Mouse (Mus musculus) limb, embryonic 15.5 days (tissue): Measurements from ENCODE around the gene Prrt3. TPM values are rescaled to one million over a fixed set of nuclear protein-coding genes. Genes with fewer than 3 reads are reported as not detected.

Experiments used
- ATAC-seq: fragments of 200-750 bp; cut with Nextera tagmentation; 2 replicates; pipeline ENCODE4 v1.8.0; 2017; ENCODE audit warnings: low read depth, moderate TSS enrichment; ENCODE audit not compliant: insufficient number of reproducible peaks, low FRiP score, low TSS enrichment
- H3K27ac ChIP-seq: fragments of 300-500 bp; sonication (generic); 2 replicates; pipeline ENCODE4 v1.5.1; 2015; ENCODE audit warnings: moderate library complexity, mild to moderate bottlenecking, inconsistent platforms
- H3K27me3 ChIP-seq: fragments of 300-500 bp; sonication (generic); 2 replicates; pipeline ENCODE4 v1.6.1; 2015; ENCODE audit warnings: inconsistent platforms
- H3K36me3 ChIP-seq: fragments of 300-500 bp; sonication (generic); 2 replicates; pipeline ENCODE4 v1.6.1; 2015; ENCODE audit warnings: inconsistent platforms
- H3K4me1 ChIP-seq: fragments of 300-500 bp; sonication (generic); 2 replicates; pipeline ENCODE4 v1.6.1; 2015; ENCODE audit warnings: inconsistent platforms
- H3K4me2 ChIP-seq: fragments of 300-500 bp; sonication (generic); 2 replicates; pipeline ENCODE4 v1.6.1; 2015; ENCODE audit warnings: mild to moderate bottlenecking, inconsistent platforms
- H3K4me3 ChIP-seq: fragments of 300-500 bp; sonication (generic); 2 replicates; pipeline ENCODE4 v1.5.1; 2015; ENCODE audit warnings: mild to moderate bottlenecking, inconsistent platforms
- H3K9ac ChIP-seq: fragments of 300-500 bp; sonication (generic); 2 replicates; pipeline ENCODE4 v1.6.1; 2015; ENCODE audit warnings: inconsistent platforms
- H3K9me3 ChIP-seq: fragments of 300-500 bp; sonication (generic); 2 replicates; pipeline ENCODE4 v1.6.1; 2016; ENCODE audit warnings: inconsistent platforms
- WGBS: fragments of 180-500 bp; shearing (Covaris S2); methylation state at CpG from one replicate; pipeline ENCODE4 v1.1.7; 2015; 5-methylcytosine and 5-hydroxymethylcytosine counted together
- polyA plus RNA-seq: library from polyadenylated mRNA; unstranded; fragments of >200 nt; fragmentation: Nextera tagmentation; extraction: Ambion mirVana; gene quantifications from 2 replicates; pipeline ENCODE4 v1.2.1, GENCODE M21; 2015

The Prrt3 gene
- polyA plus RNA-seq: 0.44 and 0.61 TPM in 2 replicates

DNA sequence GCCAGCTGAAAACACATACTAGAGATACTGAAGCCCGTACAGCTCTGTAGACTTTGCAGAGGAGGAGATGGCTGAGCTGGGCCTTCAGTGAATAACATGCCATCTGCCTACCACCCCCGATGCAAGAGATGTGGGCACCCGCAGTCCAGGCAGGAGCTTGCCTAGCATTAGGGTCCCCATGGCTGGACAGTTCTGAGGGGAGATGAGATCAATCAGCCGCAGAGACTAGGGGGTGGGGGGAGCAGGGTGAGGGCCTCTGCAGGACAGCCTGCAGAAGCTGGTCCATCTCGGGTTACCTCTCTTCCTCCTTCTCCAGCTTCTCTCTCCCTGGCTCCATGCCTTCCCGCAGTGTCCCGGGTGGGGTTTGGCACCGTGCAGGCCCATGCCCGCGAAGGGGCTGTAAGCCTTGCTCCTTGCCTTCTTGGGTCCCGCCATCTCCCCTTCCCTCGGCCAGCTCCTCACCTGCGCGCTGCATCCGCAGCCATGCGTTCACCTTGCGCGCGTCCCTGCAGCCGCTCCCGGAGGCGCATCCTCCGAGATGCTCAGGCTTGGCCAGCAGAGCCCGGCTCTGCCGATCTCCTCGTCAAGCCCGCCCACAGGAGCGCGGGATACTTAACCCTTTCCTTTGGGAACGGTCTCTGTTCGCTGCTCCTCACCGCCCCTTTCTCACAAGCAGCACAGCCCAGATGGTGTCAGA, at the start of gene Prrt3:
Gene Prrt3 (minus strand): TSS at position 544 of the 697 bp plus-strand sequence.
- Histone ChIP-seq H3K9me3 (no peaks in the 10 kb centered on the region), H3K27me3 (peaks cover 40% of the 10 kb centered on the region), H3K4me1 (peaks cover 7% of the 10 kb centered on the region), H3K27ac (no peak within 1 kb of the TSS), H3K4me2 (peak within 1 kb of the TSS; percentile 58), H3K9ac (peak within 1 kb of the TSS; percentile 11; the same call in 1 of the 2 replicates), H3K36me3 (no peaks in the 10 kb centered on the region), H3K4me3 (peak within 1 kb of the TSS; percentile 37)
- ATAC-seq: no peak
- WGBS: 3% methylated on average over 31 of the region's 32 CpGs

DNA sequence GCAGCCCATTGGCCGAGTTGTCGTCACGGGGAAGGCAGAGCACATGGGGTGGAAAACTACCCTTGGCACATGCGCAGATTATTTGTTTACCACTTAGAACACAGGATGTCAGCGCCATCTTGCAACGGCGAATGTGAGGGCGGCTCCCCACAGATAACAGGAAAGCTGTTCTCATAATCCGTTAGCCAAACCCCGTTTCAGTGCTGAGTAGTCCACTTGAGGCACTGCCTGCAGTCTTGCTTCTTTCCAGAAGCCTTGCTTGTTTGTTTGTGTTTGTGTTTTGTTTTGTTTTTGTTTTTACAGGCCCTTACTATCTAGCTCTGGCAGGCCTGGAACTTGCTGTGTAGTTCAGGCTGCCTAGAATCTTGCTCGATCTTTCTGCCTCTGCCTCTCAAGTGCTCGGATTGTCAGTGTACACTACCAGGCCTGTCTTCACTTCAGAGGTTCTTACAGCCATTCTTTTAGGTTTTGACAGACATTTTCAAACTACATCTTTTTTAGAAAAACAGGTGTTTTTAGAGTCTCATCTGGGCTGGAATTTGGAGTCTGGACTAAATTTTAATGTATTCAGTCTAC, 42.3 kb upstream of the Prrt3 start:
- WGBS: 95% methylated on average over 11 of the region's 12 CpGs
- no peaks in the 10 kb centered on the region for H3K9me3 ChIP-seq
- H3K27ac ChIP-seq: no peak overlapping the region
- no peak overlapping the region for H3K4me3 ChIP-seq
- H3K36me3 ChIP-seq: 0 out of 2 replicates have a peak, but pooled peaks cover 4% of the 10 kb centered on the region
- H3K27me3 ChIP-seq: no peaks in the 10 kb centered on the region
- H3K9ac ChIP-seq: no peak overlapping the region
- ATAC-seq: no peak
- H3K4me2 ChIP-seq: no peak overlapping the region
- H3K4me1 ChIP-seq: no peaks in the 10 kb centered on the region

DNA sequence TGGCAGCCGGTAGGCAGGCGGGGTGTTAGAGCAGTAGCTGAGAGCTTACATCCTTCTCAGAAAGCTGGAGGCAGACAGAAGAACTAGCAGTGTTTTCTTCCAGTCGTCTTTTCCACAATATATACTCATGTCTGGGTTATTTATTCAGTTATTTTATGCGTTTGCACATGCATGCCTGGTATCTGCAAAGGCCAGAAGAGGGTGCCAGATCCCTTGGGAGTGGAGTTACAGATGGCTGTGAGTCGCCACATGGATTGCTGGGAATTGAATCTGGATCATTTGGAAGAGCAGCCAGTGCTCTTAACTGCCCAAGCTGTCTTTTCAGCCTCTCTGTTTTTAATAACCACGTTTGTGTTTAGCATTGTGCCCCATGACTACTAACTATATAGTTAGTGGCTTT, 39.9 kb upstream of the Prrt3 start:
- no peak for ATAC-seq
- peaks cover 3% of the 10 kb centered on the region; the same call in 1 of the 2 replicates for H3K36me3 ChIP-seq
- H3K4me3 ChIP-seq: no peak overlapping the region
- no peaks in the 10 kb centered on the region for H3K4me1 ChIP-seq
- H3K27ac ChIP-seq: no peak overlapping the region
- no peak overlapping the region for H3K4me2 ChIP-seq
- H3K9ac ChIP-seq: no peak overlapping the region
- WGBS: 83% methylated on average over 6 of the region's 6 CpGs
- no peaks in the 10 kb centered on the region for H3K9me3 ChIP-seq
- no peaks in the 10 kb centered on the region for H3K27me3 ChIP-seq

DNA sequence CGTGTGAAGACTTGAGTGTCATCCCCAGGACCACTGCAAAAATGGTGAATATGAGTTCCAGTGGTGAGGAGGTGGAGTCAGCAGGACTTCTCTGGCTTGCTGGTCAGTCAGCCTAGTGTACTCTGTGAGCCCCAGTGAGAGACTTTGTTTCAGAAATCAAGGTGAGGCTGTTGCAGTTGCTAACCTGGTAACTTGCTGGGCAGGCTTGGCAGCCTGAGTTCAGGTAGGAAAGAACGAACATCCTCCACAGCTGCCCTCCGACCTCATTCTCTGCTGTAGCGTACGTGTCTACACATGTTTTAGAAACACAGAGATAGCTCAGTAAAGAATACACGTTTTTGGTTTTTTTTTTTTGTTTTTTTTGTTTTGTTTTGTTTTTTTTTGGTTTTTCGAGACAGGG, 33.2 kb upstream of the Prrt3 start:
- Histone ChIP-seq H3K4me3 (no peak overlapping the region), H3K36me3 (peaks cover 3% of the 10 kb centered on the region; the same call in 1 of the 2 replicates), H3K9ac (no peak overlapping the region), H3K27me3 (no peaks in the 10 kb centered on the region), H3K9me3 (no peaks in the 10 kb centered on the region), H3K27ac (no peak overlapping the region), H3K4me1 (peaks cover 10% of the 10 kb centered on the region), H3K4me2 (no peak overlapping the region)
- WGBS: 79% methylated on average over 7 of the region's 7 CpGs
- no peak for ATAC-seq

DNA sequence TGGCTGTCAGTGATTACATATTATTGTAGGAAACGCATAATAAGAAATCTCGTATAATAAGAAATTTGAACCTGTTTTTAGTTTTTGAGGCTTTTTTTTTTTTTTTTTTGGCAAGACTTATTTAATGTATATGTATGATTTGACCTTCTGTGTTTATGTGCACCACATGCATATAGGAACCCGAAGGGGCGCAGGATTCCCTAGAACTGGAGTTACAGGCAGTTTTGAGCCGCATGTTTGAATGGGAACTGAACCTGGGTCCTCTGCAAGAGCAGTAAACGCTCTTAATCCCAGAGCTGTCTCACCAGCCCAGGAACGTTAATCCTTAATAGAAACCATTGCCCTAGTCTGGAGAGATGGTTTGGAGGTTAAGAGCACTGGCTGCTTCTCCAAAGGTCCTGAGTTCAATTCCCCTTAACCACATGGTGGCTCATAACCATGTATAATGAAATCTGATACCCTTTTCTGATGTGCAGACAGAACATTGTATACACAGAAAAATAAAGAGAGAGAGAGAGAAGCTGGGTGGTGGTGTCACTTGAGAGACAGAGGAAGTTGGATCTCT, 30.2 kb upstream of the Prrt3 start:
- H3K9ac ChIP-seq: peak overlapping the region; percentile 75
- peak overlapping the region; percentile 48 for H3K4me2 ChIP-seq
- peak overlapping the region; percentile 80 for H3K27ac ChIP-seq
- H3K36me3 ChIP-seq: no peaks in the 10 kb centered on the region
- 7% methylated on average over 7 of the region's 7 CpGs for WGBS
- H3K4me1 ChIP-seq: peaks cover 11% of the 10 kb centered on the region
- no peaks in the 10 kb centered on the region for H3K9me3 ChIP-seq
- H3K27me3 ChIP-seq: no peaks in the 10 kb centered on the region
- H3K4me3 ChIP-seq: peak overlapping the region; percentile 92
- ATAC-seq: no peak

DNA sequence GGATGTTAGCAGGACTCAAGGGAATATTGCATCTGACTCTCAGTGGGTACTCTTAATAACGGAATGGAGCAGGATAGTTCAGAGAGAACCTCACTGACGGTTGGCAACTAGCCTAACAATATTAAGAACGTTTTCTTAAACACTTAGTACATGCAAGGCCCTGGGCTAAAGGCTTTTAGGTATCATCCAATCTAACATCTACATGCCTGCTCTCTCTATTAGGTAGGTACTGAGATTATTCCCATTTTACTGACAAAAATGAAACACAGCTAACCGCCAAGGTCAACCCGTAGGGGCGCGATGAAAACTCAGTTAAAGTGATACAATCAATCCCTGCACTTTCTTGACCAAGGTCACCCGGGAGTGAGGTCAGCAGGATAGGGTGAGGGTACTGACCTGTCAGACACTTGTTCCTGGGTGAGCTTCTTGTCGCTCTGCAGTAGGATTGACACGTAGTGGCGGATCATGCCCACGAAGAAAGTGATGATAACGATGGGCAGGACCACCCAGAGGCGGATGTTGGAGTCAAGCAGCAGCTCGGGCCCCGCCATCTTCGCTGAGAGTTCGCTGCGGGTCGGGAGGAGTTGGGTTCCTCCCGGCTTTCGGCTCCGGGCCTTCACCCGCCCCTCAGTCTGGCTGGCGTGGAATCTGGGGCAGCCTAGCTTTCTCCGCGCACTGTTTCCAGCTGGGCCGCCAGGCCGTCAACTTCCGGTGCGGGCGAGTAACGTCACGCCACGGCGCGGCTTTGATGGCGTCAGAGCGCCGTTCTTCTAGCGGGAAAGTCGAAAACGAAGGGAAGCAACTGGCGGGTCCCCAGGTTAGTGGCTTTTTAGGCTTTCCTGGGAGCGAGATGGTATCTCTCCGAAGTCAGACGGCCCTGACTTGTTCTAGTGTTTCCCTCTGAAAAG, 29.5 kb upstream of the Prrt3 start, which contains the start of the genes Emc3 and Fancd2:
Gene Emc3 (minus strand): TSS at position 721 of the 908 bp plus-strand sequence.
Gene Fancd2 (plus strand): TSS at position 751 of the 908 bp plus-strand sequence.
- peak within 1 kb of the TSS; percentile 75 for H3K9ac ChIP-seq
- H3K9me3 ChIP-seq: no peaks in the 10 kb centered on the region
- ATAC-seq: peak; percentile 78
- WGBS: under 1% methylated on average over 47 of the region's 47 CpGs
- H3K4me1 ChIP-seq: peaks cover 11% of the 10 kb centered on the region
- peaks cover 4% of the 10 kb centered on the region; the same call in 1 of the 2 replicates for H3K36me3 ChIP-seq
- H3K27me3 ChIP-seq: no peaks in the 10 kb centered on the region
- H3K27ac ChIP-seq: peak within 1 kb of the TSS; percentile 80
- peak within 1 kb of the TSS; percentile 48 for H3K4me2 ChIP-seq
- peak within 1 kb of the TSS; percentile 92 for H3K4me3 ChIP-seq

DNA sequence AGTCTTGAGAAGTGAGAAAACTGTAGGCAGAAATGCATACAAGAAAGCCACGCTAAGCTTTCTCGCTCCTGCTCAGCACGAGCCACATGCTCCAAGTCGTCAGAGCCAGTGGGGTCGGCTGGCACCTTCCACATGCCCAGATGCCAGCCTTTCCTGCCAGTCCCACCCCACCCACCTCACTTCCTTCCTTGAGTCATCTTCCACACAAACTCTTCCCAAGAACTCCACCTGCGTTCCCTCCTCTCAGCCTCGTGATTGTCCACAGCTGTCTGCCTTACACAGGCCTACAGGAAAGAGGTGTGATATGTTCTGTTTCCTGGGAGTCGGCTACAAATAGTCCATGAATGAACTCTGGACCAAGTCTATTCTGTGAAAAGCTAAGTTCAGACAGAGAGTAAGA, 21.7 kb upstream of the Prrt3 start:
- no peaks in the 10 kb centered on the region for H3K4me1 ChIP-seq
- peaks cover 55% of the 10 kb centered on the region for H3K36me3 ChIP-seq
- no peak overlapping the region for H3K4me3 ChIP-seq
- no peak for ATAC-seq
- H3K4me2 ChIP-seq: no peak overlapping the region
- H3K9ac ChIP-seq: no peak overlapping the region
- WGBS: 84% methylated on average over 8 of the region's 8 CpGs
- H3K27ac ChIP-seq: no peak overlapping the region
- H3K9me3 ChIP-seq: no peaks in the 10 kb centered on the region
- no peaks in the 10 kb centered on the region for H3K27me3 ChIP-seq

DNA sequence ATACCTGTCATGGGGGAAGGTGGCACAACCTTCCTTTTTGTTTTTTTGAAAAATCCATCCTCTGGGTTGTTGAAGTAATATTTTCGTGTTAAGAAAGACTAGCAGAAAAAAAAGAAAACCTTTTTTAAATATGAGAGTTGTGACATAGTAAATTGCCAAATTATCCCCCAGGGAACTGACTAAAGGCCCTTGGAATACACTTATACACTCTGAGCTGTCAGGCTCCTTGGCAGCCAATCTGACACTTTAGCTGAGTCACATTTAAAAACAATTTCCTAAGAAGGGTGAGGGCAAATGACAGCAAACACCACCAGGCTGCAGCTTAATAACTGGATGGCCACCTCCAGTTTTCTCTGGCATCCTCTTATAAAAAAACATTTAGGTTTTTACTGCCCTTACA, 20.6 kb upstream of the Prrt3 start:
- WGBS: 79% methylated on average over 1 of the region's 1 CpGs
- no peak overlapping the region for H3K4me3 ChIP-seq
- H3K36me3 ChIP-seq: peaks cover 66% of the 10 kb centered on the region
- H3K27ac ChIP-seq: no peak overlapping the region
- H3K4me1 ChIP-seq: no peaks in the 10 kb centered on the region
- no peaks in the 10 kb centered on the region for H3K9me3 ChIP-seq
- no peak overlapping the region for H3K4me2 ChIP-seq
- H3K27me3 ChIP-seq: no peaks in the 10 kb centered on the region
- no peak overlapping the region for H3K9ac ChIP-seq
- no peak for ATAC-seq

DNA sequence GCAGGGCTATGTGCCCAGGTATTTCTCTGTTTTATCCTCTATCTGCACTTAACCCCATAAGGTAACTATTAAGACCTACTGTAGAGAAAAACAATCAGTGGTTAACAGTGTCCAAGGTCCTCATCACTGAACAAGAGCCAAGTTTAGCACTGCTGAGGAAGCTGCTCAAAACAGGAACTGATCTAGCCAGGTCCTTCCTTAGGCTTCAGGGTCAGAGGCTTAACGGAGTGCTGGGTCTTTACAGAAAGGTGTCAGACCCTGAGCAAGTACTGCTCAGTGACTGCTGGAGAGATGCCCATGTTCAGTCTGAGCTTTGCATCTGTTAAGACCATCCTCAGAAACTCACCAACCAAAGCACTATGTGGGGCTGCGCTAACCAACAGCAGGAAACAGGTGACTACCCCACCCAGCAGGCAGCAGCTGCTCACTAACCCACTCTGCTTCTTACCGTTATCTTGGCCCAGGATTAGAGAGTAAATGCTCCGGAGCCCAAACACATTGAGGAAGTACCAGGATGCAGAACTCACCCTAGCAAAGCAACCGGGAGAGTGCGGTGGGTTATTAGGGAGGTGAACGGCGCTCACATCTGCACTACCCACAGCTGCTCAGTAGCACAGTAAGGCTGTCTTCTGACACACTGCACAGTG, 15.8 kb upstream of the Prrt3 start:
- no peak overlapping the region for H3K9ac ChIP-seq
- no peaks in the 10 kb centered on the region for H3K9me3 ChIP-seq
- no peak for ATAC-seq
- no peak overlapping the region for H3K27ac ChIP-seq
- no peaks in the 10 kb centered on the region for H3K27me3 ChIP-seq
- H3K4me1 ChIP-seq: no peaks in the 10 kb centered on the region
- H3K36me3 ChIP-seq: peaks cover 90% of the 10 kb centered on the region
- WGBS: 89% methylated on average over 8 of the region's 8 CpGs
- no peak overlapping the region for H3K4me2 ChIP-seq
- no peak overlapping the region for H3K4me3 ChIP-seq

DNA sequence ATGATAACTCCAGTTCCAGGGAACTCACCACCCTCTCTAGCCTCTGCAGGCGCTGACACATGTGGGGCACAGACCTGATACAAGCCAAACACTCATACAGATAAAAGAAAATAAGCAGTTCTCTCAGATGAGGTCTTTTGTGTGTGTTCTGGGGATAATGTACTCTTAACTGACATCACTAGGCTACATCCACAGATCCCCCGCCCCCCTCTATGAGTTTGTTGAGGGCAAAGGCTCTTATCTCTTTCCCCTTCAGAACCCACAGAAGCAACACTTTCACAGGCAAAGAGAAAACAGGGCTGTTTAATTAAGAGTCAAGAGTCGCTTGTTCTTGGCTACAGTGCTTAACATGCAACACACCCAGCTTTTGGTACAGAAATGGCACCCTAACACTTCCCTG, 12.9 kb upstream of the Prrt3 start:
- H3K4me1 ChIP-seq: no peaks in the 10 kb centered on the region
- no peaks in the 10 kb centered on the region for H3K9me3 ChIP-seq
- H3K4me2 ChIP-seq: no peak overlapping the region
- no peak for ATAC-seq
- peaks cover 66% of the 10 kb centered on the region for H3K36me3 ChIP-seq
- no peaks in the 10 kb centered on the region for H3K27me3 ChIP-seq
- no peak overlapping the region for H3K4me3 ChIP-seq
- WGBS: 100% methylated on average over 3 of the region's 3 CpGs
- H3K9ac ChIP-seq: no peak overlapping the region
- H3K27ac ChIP-seq: no peak overlapping the region

DNA sequence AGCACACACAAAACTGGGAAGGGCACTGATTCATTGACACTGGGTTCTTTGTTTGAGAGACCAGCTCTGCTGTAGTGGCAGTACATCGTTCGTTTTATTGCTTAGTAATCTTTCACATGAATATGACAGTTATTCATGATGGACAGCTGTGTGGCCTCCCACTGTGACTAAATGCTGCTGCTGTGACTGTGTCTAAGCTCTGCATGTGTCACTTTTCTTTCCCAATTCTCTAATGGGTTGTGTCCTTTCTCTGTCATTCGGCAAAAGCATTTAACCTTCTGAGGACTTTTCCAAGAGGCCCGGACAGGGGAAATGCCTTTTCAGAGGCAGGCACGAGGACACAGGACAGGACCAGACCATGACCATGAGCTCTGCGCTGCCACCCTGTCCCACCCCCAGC, 12.2 kb upstream of the Prrt3 start:
- Histone ChIP-seq H3K9me3 (no peaks in the 10 kb centered on the region), H3K4me3 (no peak overlapping the region), H3K27ac (no peak overlapping the region), H3K36me3 (peaks cover 60% of the 10 kb centered on the region), H3K9ac (no peak overlapping the region), H3K4me2 (no peak overlapping the region), H3K27me3 (no peaks in the 10 kb centered on the region), H3K4me1 (no peaks in the 10 kb centered on the region)
- WGBS: 86% methylated on average over 6 of the region's 6 CpGs
- ATAC-seq: no peak
